Mouse (Mus musculus) spleen, postnatal 14 days (tissue): Measurements from ENCODE around the gene Psmd3.

Source experiments
- DNase-seq, 2 experiments: peaks; one replicate each; pipeline ENCODE4 v3.0.0; 2021 to 2022; ENCODE audit warnings: low spot score in 2 of 2

Psmd3 gene

GRCm38 (mm10) chr11:98744456-98745019 lies 62.2 kb downstream of the Psmd3 start:
- DNase-seq = no peak
